Comparison of ENCODE assay signal across 9 mouse cellular contexts in the genomic region with DNA sequence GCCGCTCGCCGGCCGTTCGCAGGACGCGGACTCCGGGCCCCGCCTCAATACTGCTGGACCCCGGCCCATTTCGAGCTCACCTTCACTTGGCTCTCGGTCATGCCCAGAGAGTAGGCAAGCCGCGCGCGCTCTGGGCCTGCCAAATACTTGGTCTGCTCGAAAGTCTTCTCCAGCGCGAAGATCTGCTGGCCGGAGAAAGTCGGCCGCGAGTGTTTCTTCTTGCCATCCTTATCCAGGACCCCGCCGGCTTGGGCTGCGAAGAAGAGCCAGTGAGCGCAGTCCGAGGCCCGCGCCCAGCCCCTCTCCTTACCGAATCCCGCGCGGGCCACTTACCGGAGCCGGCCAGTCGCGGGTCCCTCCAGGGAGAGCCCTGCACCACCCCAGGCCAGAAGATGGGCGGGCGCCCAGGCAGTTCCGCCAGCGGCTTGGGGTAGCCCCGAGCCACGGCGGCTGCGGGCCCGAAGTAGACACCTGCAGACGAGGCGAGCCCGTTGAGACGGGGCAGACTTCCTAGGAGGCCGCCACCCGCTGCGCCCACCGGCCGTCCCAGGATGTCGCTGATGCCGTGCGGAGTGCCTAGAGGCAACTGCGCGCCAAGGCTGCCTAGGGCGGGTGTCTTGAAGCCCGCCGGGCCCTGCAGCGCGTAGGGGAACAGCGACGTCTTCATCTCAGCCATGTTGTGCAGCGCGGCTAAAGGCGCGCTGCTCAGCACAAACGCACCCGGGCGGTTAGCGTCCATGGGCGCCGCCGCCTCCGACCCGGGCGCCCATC. TPM values are rescaled to one million over a fixed set of nuclear protein-coding genes. Genes with fewer than 3 reads are reported as not detected.
DNase-seq lines count a peak whose midpoint lies in the region; ATAC-seq and TF ChIP-seq lines count a peak whose summit lies in the region.
"Had no signal": no experiment of that assay in that cellular context is flagged by ENCODE, and none has a peak within 500 bp of the region (broad histone marks: within the 10 kb centered on the region; RNA-seq: fewer than 3 reads in every experiment).

No protein-coding gene starts in this region.

- WGBS in heart, adult 2 months = 2% methylated on average over 81 of the region's 82 CpGs
- under 1% methylated on average over 39 of the region's 82 CpGs for WGBS in embryonic facial prominence, embryonic 14.5 days
- WGBS in hindbrain, postnatal 0 days = under 1% methylated on average over 77 of the region's 82 CpGs
- WGBS in midbrain, embryonic 14.5 days = under 1% methylated on average over 81 of the region's 82 CpGs

- TF ChIP-seq EP300 in heart, adult 2 months (IDR thresholded peaks at IDR 0.05; ENCODE audit: insufficient read depth, low read depth, low read length) = no peak

- DNase-seq in heart, adult 2 months = peak; percentile 30 to 45
- DNase-seq in heart, postnatal 25 days (ENCODE audit: low spot score) = no peak
- peak; percentile 35 for DNase-seq in ES-CJ7 (ENCODE audit: low read depth, low spot score)
- DNase-seq in embryonic facial prominence, embryonic 14.5 days (ENCODE audit: low spot score) = peak; percentile 12
- DNase-seq in hindbrain, postnatal 0 days (ENCODE audit: low spot score) = no peak
- peak; percentile 60 for DNase-seq in midbrain, embryonic 14.5 days
- DNase-seq in left cerebral cortex, postnatal 25 days (ENCODE audit: low spot score in 2 of 2) = no peak
- no peak for DNase-seq in right cerebral cortex, postnatal 25 days

- peak; percentile 24 for ATAC-seq in embryonic facial prominence, embryonic 14.5 days (ENCODE audit: low read depth)
- ATAC-seq in hindbrain, postnatal 0 days = peak; percentile 31; the same call in 1 of the 2 replicates
- no peak; the same call in 1 of the 2 replicates for ATAC-seq in midbrain, embryonic 14.5 days (ENCODE audit: low FRiP score, low TSS enrichment)

- H3K4me2 ChIP-seq in embryonic facial prominence, embryonic 14.5 days (ENCODE audit: low read depth, low read length) = peak overlapping the region; percentile 51
- peak overlapping the region; percentile 34 for H3K4me2 ChIP-seq in hindbrain, postnatal 0 days (ENCODE audit: low read depth, low read length)
- H3K4me2 ChIP-seq in midbrain, embryonic 14.5 days (ENCODE audit: low read length) = peak overlapping the region; percentile 50

- peaks cover 29% of the 10 kb centered on the region for H3K27me3 ChIP-seq in heart, adult 2 months (ENCODE audit: control insufficient read depth, insufficient read depth, low read length)
- peaks cover 92% of the 10 kb centered on the region for H3K27me3 ChIP-seq in embryonic facial prominence, embryonic 14.5 days (replicated peaks; ENCODE audit: control insufficient read depth, insufficient read depth, low read length)
- peaks cover 81% of the 10 kb centered on the region for H3K27me3 ChIP-seq in hindbrain, postnatal 0 days (ENCODE audit: insufficient read depth, low read length)
- peaks cover 95% of the 10 kb centered on the region for H3K27me3 ChIP-seq in midbrain, embryonic 14.5 days (ENCODE audit: control insufficient read depth, insufficient read depth, low read length)

- no peaks in the 10 kb centered on the region for H3K9me3 ChIP-seq in embryonic facial prominence, embryonic 14.5 days (ENCODE audit: control insufficient read depth, low read length)
- H3K9me3 ChIP-seq in hindbrain, postnatal 0 days (ENCODE audit: low read length) = no peaks in the 10 kb centered on the region
- no peaks in the 10 kb centered on the region for H3K9me3 ChIP-seq in midbrain, embryonic 14.5 days (ENCODE audit: control insufficient read depth, low read length)

- no peak for TF ChIP-seq POLR2A in heart, adult 2 months (IDR thresholded peaks at IDR 0.05; ENCODE audit: insufficient read depth, low read depth, low read length)

- no peak overlapping the region for H3K27ac ChIP-seq in heart, adult 2 months
- H3K27ac ChIP-seq in embryonic facial prominence, embryonic 14.5 days (replicated peaks; ENCODE audit: low read depth, low read length) = no peak overlapping the region
- no peak overlapping the region for H3K27ac ChIP-seq in hindbrain, postnatal 0 days
- H3K27ac ChIP-seq in midbrain, embryonic 14.5 days (replicated peaks; ENCODE audit: low read depth, low read length) = no peak overlapping the region

- H3K9ac ChIP-seq in heart, adult 2 months (ENCODE audit: low read depth, low read length) = no peak overlapping the region
- H3K9ac ChIP-seq in embryonic facial prominence, embryonic 14.5 days (ENCODE audit: low read depth, low read length) = no peak overlapping the region
- H3K9ac ChIP-seq in hindbrain, postnatal 0 days (replicated peaks; ENCODE audit: low read length) = peak overlapping the region; percentile 28; the same call in 1 of the 2 replicates
- peak overlapping the region; percentile 34 for H3K9ac ChIP-seq in midbrain, embryonic 14.5 days (replicated peaks; ENCODE audit: low read length)

- H3K79me2 ChIP-seq in heart, adult 2 months (replicated peaks; ENCODE audit: control insufficient read depth, insufficient read depth, low read length) = no peaks in the 10 kb centered on the region

- no peak for TF ChIP-seq CTCF in heart, adult 2 months (IDR thresholded peaks at IDR 0.05)
- no peak for TF ChIP-seq CTCF in hindbrain, postnatal 0 days (IDR thresholded peaks at IDR 0.05; ENCODE audit: low read depth)

- no peaks in the 10 kb centered on the region for H3K36me3 ChIP-seq in heart, adult 2 months (ENCODE audit: control insufficient read depth, insufficient read depth, low read length)
- H3K36me3 ChIP-seq in embryonic facial prominence, embryonic 14.5 days (ENCODE audit: control insufficient read depth, insufficient read depth, low read length) = peaks cover 16% of the 10 kb centered on the region
- H3K36me3 ChIP-seq in hindbrain, postnatal 0 days (ENCODE audit: insufficient read depth, low read length) = peaks cover 7% of the 10 kb centered on the region; the same call in 1 of the 2 replicates
- no peaks in the 10 kb centered on the region for H3K36me3 ChIP-seq in midbrain, embryonic 14.5 days (ENCODE audit: control insufficient read depth, insufficient read depth, low read length)

- no peaks in the 10 kb centered on the region; the same call in 1 of the 2 replicates for H3K4me1 ChIP-seq in heart, adult 2 months (ENCODE audit: control insufficient read depth, insufficient read depth, low read length)
- peaks cover 22% of the 10 kb centered on the region for H3K4me1 ChIP-seq in embryonic facial prominence, embryonic 14.5 days (ENCODE audit: control insufficient read depth, insufficient read depth, low read length)
- H3K4me1 ChIP-seq in hindbrain, postnatal 0 days (ENCODE audit: insufficient read depth, low read length) = no peaks in the 10 kb centered on the region; the same call in 1 of the 2 replicates
- H3K4me1 ChIP-seq in midbrain, embryonic 14.5 days (ENCODE audit: control insufficient read depth, insufficient read depth, low read length) = 0 out of 2 replicates have a peak, but pooled peaks cover 8% of the 10 kb centered on the region

- H3K4me3 ChIP-seq in heart, adult 2 months = peak overlapping the region; percentile 34
- H3K4me3 ChIP-seq in embryonic facial prominence, embryonic 14.5 days (ENCODE audit: low read depth, low read length) = peak overlapping the region; percentile 34
- peak overlapping the region; percentile 32 for H3K4me3 ChIP-seq in hindbrain, postnatal 0 days (ENCODE audit: low read length)
- peak overlapping the region; percentile 34 for H3K4me3 ChIP-seq in midbrain, embryonic 14.5 days (replicated peaks; ENCODE audit: low read depth, low read length)

- intact Hi-C loops in heart, adult 2 months (cut with DNase I) = loop anchor here (5.0 kb wide), 1 partner anchor 95 kb away; no protein-coding TSS in a partner anchor
- intact Hi-C loops in heart, postnatal 25 days (cut with DNase I) = loop anchor here (5.0 kb wide), 2 partner anchors 100 to 280 kb away; no protein-coding TSS in a partner anchor
- intact Hi-C loops in left cerebral cortex, postnatal 25 days (cut with DNase I) = loop anchor here (5.0 kb wide), 1 partner anchor 90 kb away; no protein-coding TSS in a partner anchor

RNA-seq across cellular contexts. Expression of gene Nkx6-2, which starts 0.6 kb away (rescaled TPM):
- under 1 TPM in 1 of 2 experiments, not detected in 1; 0.23 TPM for total RNA-seq in heart, adult 2 months (2021)
- 0.18 TPM in 1 of 2 replicates, not detected in the other for polyA plus RNA-seq in heart, adult 2 months (2012; rRNA removed)
- under 1 TPM in 1 of 2 experiments, not detected in 1; 0.21 TPM for total RNA-seq in heart, postnatal 25 days (2021)
- 0.16 TPM in 1 of 2 replicates, not detected in the other for polyA plus RNA-seq in embryonic facial prominence, embryonic 14.5 days (2014; fragmentation: Nextera tagmentation; extraction: Ambion mirVana)
- 18.8 and 23.2 TPM in 2 replicates for total RNA-seq in hindbrain, postnatal 0 days (2014; rRNA removed)
- polyA plus RNA-seq in hindbrain, postnatal 0 days (2015; fragmentation: Nextera tagmentation; extraction: Ambion mirVana) = 17.4 and 20.0 TPM in 2 replicates
- 8.0 and 9.0 TPM in 2 replicates for polyA plus RNA-seq in midbrain, embryonic 14.5 days (2014; fragmentation: Nextera tagmentation; extraction: Ambion mirVana)
- 1 to 10 TPM; 6.8 to 7.8 TPM for total RNA-seq in left cerebral cortex, postnatal 25 days (2021)
- total RNA-seq: hematopoietic stem cell, adult 5-6 weeks had no signal

Comparison
In these comparisons a context has a peak if more than half of its experiments do, and no peak if none do; other contexts are left out.
1. DNase-seq: peak in heart, adult 2 months (2 of 2), ES-CJ7 (single experiment), embryonic facial prominence, embryonic 14.5 days (single experiment) and midbrain, embryonic 14.5 days (single experiment); none in heart, postnatal 25 days (single experiment), hindbrain, postnatal 0 days (single experiment), left cerebral cortex, postnatal 25 days (0 of 2) and right cerebral cortex, postnatal 25 days (single experiment).
2. H3K9ac ChIP-seq: peak in hindbrain, postnatal 0 days (single experiment) and midbrain, embryonic 14.5 days (single experiment); none in heart, adult 2 months (single experiment) and embryonic facial prominence, embryonic 14.5 days (single experiment).
3. RNA of gene Nkx6-2, which starts 0.6 kb away (total RNA-seq): 18.8 to 23.2 TPM in hindbrain, postnatal 0 days and 6.8 to 7.8 TPM in left cerebral cortex, postnatal 25 days; 0.23 TPM in heart, adult 2 months and 0.21 TPM in heart, postnatal 25 days; every median in the first group is over 4 times any median in the second.
4. Peak in every context shown above with its lines, with median percentiles within 50 percentile points of each other: H3K4me3 ChIP-seq and H3K4me2 ChIP-seq.